Mouse (Mus musculus) liver, adult (tissue): Measurements from ENCODE around the gene Gad2.

ENCODE experiments used
- GATA4 ChIP-seq: IDR thresholded peaks from 2 replicates; pipeline ENCODE4 v1.6.1; 2014; ENCODE audit warnings: mild to moderate bottlenecking, low read length; ENCODE audit not compliant: insufficient replicate concordance

Gad2 gene

DNA sequence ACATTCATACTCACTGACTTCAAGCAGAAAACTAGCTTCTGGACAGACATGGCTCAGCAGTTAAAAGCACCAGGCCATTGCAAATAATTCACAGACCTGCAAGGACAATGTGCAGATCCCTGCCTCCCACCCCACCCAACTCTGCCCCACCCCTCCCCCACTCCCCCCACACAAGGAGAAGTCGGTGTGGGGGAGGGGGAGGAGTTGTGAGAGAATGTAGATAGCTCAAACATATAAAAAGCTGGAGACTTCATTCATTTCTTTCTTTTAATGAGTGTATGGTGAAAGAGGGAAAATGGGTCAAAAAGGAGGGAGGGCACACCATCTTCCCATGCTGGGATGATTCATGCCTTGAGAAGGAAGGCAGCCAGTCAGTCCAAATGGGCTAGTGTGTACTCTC is 117.4 kb downstream of the Gad2 start:
- no peak for TF ChIP-seq GATA4

DNA sequence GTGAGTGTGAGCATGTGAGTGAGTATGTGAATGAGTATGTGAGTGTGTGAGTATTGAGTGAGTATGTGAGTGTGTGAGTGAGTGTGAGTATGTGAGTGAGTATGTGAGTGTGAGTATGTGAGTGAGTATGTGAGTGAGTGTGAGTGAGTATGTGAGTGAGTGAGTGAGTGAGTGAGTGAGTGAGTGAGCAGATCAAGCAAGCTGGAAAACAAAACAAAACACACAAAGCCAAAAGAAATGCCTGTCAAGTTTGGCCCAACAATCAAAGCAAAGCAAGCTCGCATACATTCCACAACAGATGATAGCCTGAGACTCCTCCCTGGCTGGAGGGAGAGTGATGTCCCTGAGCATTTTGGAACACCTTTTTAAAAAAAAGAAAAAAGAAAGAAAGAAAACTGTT is 118.4 kb downstream of the Gad2 start:
- no peak for TF ChIP-seq GATA4

DNA sequence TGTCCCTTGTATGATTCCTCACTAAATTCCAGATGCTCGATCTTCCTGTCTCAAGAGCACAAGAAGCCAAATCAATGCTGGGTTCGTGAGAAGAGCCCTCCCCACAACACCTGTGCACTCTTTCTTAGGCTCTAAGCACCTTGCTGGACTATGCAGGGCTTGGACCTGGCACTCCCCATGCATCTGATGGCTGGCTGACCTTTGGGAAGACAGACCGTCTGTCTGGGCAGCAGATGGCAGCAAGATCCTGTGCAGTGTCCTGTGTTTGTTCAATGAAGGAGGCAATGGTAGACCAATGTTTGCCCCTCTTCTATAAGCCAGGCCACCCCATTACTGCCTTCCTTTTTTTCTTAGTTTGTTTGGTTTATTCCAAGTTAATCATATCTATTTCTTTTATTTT is 119.2 kb downstream of the Gad2 start:
- TF ChIP-seq GATA4 = no peak
